Mouse (Mus musculus) activated CD4-positive, CD25-positive, alpha-beta regulatory T cell, adult 4 months (primary cell): ENCODE measurements at regions not wholly inside any gene's neighbourhood (a gene's known extent, or its start where the extent isn't known, plus 50 kb on each side); places are given as distances from the start of the nearest gene placed in this dataset.

Experiments
- ATAC-seq: one replicate; pipeline ENCODE4 v1.8.0; 2017

DNA sequence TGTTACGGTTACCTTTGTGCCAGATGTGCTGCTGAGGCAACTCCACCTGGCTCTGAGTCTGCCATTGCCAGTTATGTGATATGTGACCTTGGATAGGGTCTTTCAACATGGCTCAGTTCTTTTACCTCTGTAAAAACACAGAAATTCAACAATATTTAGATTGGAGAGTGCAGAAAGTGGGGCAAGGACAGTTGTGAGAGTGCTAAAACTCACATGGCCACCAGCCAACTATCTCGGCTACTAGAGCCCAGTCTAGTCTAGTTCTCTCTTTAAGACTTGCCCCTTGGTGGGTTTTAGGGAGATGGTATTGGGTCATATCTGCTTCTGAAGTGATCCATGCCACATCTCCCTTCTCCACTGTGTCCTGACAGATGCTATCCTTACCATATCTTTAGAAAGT lies 233.0 kb downstream of the Phf14 start:
- ATAC-seq: no peak

DNA sequence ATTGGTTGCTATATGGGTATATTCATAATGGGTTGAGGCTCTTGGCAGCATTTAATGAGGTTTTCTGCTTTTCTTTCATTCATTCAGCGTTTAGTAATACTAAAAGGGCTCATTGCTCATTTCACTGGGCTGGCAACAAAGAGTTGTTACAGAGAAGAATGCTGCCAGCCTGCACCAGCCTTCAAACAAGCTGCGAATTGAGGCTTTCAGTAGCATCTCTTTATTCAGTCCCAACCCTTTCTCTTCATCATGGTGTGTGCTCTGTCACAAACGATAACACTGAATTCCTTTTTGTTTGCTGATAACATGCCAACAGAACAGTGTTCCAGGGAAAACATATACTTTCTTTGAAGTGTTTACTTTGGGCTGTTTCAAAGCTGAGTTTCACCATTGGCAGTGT lies 237.6 kb downstream of the Phf14 start:
- ATAC-seq: no peak

DNA sequence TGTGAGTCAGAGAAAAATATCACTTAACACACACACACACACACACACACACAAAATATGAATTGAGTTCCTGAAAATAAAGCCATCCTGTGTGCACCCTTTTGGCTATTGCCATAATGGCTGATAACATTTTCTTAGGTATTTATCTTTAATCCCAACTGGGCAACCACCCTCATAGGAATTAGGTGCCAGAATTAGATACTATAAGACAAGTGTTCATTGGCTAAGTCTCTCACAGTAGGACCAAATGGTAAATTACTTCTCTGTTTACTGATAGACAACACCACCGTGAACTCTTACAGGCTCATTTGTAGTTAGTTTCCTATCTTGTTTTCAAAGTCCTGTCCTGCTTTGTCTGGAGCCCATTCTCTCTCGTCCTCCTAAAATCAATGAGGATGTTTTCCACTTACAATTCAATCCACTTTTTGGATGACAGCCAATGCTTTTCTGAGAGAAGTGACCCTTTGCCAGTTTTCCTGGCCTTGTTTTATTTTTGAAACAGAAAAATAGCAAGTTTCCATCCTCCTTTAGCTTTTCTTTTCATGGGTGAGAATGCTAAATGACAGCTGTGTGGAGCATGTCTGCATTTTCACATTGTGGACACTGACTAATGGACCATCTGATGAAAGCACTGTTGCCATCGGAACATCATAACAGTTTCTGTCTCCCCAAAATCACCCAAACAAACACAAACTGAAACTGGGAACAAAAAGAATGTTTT lies 243.2 kb downstream of the Phf14 start:
- no peak for ATAC-seq

DNA sequence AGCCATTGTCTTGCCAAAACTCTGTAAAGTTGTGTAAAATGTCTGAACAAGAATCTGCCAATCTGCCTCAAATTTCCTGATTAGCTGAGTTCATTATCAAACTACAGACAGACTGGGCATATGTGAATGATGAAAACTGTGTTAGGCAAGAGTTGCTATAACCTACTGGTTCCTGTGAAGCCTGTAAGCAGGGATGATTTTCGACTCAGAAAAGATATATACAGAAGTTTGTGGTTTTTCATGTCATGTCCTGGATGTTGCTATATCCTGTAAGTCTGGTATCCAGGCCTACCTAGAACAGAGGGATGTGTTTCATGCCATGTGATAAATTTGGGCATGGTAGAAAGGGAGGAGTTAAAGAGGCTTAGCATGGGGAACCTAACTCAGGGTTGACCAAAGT lies 256.4 kb downstream of the Phf14 start:
- no peak for ATAC-seq

DNA sequence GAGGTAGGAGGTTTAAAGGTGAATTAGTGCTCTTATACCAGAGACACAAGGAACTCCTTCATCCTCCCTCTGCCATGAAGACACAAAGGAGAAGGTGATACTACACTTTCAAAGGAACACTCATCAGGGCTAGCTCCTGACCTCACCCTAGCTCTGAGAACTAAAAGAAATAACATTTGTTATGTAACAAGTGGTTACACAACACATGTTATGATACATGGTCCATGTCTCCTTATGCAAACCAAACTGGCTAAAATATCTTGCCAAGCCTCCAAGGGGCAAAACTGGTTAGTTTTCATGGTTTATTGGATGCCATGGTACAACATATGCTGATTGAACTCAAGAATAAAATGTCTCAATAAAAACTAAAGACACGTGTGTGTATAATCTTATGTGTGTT lies 260.9 kb downstream of the Phf14 start:
- no peak for ATAC-seq

DNA sequence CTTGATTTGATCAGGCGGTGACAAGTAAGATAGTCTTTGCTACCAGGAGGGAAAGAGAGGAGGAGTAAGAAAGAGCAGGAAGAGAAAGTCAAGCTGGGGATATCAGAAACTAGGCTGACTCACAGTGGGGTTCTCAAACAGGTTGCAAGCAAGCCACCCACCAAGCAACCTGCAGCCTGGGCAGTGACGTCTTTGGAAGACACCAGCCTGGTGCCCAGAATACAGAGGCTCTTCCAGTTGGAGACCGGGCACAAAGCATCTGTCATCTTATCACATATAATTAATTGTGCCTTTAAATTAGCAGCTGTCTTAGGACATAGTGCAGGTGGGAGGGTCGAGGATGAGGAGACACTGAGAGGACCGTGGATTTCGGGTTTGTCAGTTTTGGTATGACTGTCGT lies 261.8 kb downstream of the Phf14 start:
- ATAC-seq: no peak

DNA sequence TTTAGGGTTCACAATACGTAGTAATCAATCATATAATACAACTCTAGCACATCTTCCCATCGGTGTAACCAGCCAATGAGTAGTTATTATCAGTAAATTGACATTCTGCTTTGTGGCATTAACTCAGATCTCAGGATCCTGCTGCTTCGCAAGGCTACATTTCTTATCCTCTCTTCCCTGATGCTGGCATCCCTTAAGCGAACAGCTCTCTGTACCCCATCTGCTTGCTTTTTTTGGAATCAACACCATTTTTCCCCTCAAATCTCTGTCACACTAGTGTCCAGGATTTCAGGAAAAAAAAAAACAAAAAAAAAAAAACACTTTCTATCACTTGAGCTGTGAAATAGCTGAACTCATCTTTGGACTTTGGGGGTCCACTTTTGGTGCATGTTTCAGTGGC lies 263.1 kb downstream of the Phf14 start:
- ATAC-seq: no peak

DNA sequence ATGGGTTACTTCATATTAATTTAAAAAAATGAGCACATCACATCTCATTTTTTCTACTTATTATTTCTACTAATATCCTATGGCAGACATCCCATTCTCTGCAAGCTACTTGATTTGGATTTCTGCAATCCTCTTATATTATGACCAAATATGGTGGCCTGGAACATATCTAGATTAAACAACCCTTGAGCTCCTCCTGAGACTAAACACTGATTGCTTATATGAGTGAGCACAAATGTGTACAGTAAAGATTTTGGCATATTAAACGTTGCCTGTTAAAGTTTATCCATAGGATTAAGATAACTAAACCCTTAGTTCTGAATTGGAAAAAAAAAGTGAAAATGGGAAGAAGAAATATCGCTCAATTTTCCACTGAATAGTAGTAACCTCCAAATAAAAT lies 263.6 kb downstream of the Phf14 start:
- no peak for ATAC-seq

DNA sequence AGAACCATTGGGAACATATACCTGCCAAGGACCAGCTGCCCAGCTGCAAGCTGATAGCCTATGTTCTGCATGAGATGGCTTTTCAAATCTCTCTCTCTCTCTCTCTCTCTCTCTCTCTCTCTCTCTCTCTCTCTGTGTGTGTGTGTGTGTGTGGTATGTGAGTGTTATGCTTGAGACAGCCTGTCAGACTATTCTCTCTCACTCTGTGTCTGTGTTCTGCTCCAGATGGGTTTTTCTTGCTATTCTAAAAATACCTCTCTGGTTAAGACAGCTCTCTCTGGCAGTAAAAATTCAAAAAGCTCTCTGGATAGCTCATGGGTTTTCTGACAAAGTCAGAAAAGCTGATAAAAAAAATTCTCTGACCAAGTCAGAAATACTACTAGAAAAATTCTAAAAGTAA lies 270.4 kb downstream of the Phf14 start:
- ATAC-seq: no peak

DNA sequence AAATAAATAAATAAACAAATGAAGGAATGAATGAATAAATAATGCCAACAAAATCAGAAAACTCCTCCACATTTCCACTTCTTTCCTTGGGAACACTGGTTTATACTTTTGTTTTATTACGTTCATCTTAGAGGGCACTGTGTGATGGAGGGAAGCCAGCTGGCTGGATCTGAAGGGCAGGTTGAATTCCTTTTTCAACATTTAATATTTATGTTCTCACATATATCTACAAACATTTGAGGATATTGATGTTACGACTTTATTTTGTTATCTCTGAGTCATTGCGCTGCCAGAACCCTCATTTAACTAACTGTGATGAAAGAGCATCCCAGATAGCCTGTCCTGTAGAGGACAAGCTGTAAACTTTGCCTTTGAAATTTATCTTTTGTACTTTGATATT lies 273.3 kb downstream of the Phf14 start:
- ATAC-seq: no peak

DNA sequence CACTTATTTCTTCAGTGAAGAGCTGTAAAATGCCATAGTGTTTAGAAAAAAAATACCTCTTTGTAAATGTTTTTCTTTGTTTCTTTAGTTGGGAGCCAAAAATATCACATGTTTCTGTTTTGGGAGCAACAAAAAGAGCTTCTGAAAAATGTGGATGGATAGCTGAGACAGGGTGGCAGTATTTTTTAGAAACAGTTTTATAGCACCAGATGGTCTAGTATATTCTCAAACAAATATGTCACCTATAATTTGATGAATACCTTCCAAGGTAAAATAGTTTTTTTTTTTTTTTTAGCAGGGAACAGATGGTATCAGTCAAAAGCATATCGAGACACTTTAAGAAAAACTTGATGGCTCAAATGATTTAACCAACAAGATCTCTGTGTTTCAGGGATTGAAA lies 302.6 kb downstream of the Phf14 start:
- no peak for ATAC-seq

DNA sequence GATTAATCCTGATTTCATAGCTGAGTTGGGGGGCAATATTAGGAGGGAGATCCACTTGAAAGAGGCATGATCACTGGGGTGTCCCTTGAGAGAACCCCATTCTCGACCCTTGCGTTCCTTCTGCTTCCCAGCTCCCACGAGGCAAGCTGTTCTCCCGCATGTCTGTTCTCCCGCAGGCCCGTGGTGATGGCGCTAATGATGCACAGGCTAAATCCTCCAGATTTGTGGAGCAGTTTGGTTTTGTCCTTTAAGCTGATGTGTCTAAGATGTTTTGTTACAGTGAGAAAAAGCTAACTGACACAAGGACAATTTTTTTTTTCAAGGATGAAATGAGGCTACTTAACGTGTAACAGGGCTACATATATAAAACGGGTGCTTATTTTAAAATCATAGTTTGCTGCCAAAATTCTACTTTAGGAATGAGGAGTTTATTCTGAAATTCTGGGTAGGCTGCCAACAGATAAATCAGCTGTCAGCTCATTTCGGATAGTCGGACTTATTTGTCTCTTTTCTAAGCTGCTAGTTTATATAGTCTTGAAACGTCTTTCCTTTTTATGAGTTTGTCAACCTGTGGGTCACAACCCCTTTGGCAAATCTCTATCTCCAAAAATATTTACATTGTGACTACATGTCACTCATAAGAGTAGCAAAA lies 307.0 kb downstream of the Phf14 start:
- no peak for ATAC-seq

DNA sequence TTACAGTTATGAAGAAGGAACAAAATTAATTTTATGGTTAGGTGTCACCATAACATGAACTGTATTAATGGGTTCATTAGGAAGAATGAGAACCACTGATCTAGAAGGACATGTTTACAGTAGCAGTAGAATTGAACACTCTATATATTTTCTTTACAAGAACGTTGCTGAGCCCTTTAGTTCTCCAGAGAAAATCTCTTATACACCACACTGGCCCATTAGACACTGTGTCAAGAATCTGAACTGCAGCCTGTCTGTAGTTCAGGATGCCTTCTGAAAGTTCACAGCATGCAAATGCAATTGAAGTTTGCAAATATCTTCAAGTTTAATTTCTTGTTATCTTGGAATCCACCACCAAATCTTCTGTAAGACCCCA lies 307.6 kb downstream of the Phf14 start:
- ATAC-seq: no peak

DNA sequence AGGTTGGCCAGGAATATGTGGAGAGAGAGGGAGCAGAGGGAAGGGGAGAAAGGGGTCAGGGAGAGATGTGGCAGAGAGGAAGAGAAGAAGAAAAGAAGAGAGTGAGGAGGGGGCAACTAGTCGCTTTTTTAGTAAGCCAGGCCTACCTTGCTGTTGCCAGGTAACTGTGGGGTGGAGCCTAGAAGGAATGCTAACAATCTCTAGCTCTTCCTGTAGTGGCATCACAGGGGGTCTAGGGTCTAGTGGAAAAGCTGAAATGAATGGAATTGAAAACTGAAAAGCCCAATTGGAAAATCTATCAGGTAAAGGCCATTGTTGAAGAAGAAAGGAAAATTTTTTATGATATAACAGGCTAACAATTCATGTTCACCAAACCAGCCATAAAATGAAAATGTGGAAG lies 336.5 kb downstream of the Phf14 start:
- ATAC-seq: no peak

DNA sequence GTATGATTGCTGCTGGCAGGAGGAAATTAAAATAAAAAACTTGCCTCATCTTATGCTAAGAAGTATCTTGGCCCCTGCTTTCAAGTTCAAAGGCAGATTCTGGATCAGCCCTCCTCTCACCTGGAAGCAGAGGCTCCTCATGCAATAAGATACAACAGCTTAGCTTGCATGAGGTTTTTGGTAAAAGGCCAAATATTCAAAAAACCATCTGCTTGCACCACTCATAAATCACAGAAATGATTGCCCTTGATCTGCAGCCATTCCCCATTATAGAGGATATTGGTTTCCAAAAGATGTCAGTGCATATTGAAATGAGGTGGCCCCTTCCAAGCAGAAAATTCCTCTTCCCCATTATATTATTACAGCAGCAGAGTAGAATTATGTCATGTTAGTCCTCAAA lies 340.4 kb downstream of the Phf14 start:
- no peak for ATAC-seq

DNA sequence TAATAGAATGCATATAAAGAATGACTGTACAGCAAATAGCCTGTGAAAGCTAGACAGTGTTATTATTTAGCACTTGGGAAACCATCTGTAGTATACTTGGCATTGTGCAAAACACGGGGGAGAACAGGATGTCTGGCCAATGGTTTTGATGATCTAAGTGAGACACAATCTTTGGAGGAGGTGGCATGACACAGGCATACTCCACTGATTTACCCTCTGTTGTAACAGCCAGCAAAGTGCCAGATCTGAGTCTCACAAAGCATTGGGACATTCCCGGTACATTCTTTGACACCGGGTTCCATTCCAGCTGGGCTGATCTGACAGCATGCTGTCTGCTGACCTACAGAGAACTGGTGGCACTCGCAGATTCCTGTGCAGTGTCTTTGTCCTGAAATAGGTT lies 341.0 kb downstream of the Phf14 start:
- ATAC-seq: no peak

DNA sequence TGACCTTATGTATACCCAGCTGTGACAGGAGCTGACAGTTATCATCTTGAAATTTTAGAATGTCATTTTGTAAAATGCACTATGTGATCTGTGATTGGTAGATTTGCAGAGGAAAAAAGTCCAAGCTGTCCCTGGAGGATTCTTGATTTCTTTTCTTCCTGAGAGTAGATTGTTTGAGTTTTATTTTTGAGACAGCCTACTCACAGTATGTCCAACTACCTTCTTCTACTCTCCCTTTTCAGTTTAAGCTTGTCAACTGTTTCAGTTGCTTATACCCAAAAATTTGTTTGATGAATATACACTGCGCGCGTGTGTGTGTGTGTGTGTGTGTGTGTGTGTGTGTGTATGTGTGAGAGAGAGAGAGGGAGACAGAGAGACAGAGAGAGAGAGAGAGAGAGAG lies 346.9 kb downstream of the Phf14 start:
- no peak for ATAC-seq

DNA sequence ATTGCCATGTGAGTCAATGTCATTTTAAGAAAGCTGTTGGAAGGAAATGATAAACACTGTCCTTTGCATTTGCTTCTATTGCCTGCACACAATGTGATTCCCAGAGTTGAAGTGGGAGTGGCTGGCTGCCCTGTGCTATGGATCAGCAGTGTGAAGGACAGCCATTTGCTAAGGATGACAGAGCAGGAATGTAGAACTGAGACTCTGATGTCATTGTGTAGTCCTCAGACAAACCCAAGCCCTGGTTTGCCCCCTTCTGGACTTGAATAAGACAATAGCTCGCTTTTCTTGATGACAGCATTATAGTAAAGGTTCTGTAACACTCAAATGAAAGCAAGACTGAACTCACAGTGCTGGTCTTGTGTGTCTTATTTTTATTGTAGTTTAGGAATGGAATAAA lies 347.8 kb downstream of the Phf14 start:
- no peak for ATAC-seq

DNA sequence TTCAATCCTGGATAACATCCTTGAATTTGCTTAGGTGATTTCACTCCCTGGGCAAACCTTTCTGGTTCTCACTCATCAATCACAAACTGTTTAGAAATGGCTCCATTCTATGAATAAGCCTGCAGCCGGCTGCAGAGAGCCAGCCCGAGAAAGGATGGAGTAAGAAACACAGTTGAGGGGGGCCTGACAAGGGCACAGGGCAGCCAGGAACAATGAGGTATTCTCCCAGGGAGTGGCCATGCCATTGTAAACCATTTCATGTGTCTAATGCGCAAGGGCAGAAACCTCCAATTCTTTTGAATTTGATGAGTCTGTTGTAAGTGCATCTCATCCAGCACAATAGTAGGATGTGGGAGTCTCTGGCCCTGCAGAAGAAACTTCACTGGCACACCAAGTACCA lies 350.7 kb downstream of the Phf14 start:
- no peak for ATAC-seq

DNA sequence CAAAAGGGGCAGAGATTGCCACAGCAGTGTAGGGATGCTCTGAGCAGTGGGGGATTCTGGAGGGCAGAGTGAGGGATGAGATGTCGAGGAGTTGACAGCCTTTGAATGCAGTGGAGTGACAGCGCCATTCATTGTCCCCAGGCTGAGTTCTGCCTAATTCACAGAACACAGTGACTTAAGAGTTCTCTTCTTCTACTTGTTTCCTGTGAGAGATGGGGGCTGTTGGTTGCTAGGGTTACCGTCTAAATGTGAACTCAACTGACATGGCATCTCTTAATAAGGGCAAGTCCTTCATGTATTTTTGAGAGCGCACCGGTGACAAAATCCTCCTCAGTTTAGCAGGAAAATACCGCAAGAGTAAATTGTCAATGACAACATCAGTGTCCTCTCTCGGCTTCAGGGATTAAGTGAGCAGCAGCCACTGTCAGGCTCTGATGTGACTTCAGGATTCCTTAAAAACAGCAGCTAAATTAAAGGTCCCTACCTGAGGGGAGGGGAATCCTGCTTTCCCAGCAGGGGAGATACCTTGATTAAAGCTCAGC lies 351.4 kb downstream of the Phf14 start:
- no peak for ATAC-seq

DNA sequence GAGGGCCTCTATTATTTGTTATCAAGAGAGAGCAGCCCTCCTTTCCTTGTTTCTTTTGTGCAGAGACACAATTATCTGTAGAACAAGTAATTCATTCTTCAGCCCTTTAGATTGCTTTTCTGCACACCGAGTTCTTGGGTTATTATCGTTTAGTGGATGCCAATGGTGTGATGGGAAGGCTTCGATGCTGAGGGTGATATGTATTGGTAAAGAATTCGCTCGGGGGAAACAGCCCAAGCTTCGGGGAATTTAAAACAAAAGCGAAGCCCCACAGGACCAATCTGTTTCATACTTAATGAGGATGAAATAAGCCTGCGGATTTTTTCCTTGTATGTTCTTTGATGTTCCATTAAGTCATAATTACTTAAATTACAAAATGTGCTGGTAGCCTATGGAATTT lies 352.0 kb downstream of the Phf14 start:
- ATAC-seq: no peak

DNA sequence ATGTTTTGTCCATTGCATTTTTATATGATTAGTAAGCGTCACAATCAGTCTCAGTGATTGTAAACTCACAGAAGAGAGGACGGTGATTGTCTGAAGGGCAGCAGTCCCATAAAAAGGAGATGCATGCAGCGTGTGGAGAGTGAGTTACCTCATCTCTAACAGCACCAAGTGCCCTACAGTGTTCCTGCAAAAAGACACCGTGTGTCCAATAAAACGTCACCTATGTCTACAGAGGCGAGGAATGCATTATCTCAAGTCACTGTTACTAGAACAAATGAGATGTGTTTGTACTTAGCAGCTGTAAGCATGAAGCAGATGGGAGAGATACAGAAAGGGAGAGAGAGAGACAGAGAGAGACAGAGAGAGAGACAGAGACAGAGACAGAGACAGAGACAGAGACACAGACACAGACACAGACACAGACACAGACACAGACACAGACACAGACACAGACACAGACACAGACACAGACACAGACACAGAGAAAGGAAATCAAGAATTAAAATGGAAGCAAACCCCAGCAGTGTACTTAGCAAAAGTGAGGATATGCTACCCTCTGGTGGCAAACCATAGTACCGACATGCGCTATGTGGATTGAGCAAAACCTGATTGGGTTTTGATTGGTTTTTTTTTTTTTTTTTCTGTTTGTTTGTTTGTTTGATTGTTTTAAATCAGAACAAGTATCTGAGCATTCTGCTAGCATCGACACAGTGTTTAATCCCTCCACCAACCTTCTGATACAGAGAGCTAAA lies 352.9 kb downstream of the Phf14 start:
- ATAC-seq: peak; percentile 88
